Mouse (Mus musculus): ENCODE measurements around the gene Smarcb1.
A peak's percentile ranks its signal among the peaks of the same experiment; 100 is the strongest.

The Smarcb1 gene

GRCm38 (mm10) chr10:75854791-75855190 lies 66.6 kb downstream of the Smarcb1 start:
- no peak for DNase-seq

GRCm38 (mm10) chr10:75854096-75854495 lies 67.3 kb downstream of the Smarcb1 start:
- no peak for DNase-seq

GRCm38 (mm10) chr10:75853452-75853851 lies 68.0 kb downstream of the Smarcb1 start:
- peak; percentile 85 for DNase-seq

GRCm38 (mm10) chr10:75852539-75853125 lies 68.8 kb downstream of the Smarcb1 start:
- DNase-seq: no peak

GRCm38 (mm10) chr10:75851681-75852080 lies 69.7 kb downstream of the Smarcb1 start:
- no peak for DNase-seq

- no peak for DNase-seq
Measured at GRCm38 (mm10) chr10:75851076-75851475, 70.3 kb downstream of the Smarcb1 start.

GRCm38 (mm10) chr10:75848382-75848781 lies 73.0 kb downstream of the Smarcb1 start:
- DNase-seq: no peak

All from liver (tissue).